Mouse (Mus musculus) CH12.LX (cell line): ENCODE measurements at regions not wholly inside any gene's neighbourhood (a gene's known extent, or its start where the extent isn't known, plus 50 kb on each side); places are given as distances from the start of the nearest gene placed in this dataset.

Experiments
- DNase-seq: peaks from one replicate; pipeline ENCODE4 v3.0.0-alpha.2; 2013; ENCODE audit errors: extremely low read depth
- H3K27ac ChIP-seq: 2 replicates; pipeline ENCODE4 v1.5.1; 2012; ENCODE audit warnings: low read depth, mild to moderate bottlenecking, control low read depth, moderate library complexity; ENCODE audit not compliant: insufficient read depth
- H3K27me3 ChIP-seq: replicated peaks from 2 replicates; pipeline ENCODE3; 2012; ENCODE audit warnings: inconsistent platforms
- H3K36me3 ChIP-seq, 2 experiments: replicated peaks in 1 of 2; 2 replicates each; pipeline versions ENCODE3 to v1.6.1; 2012; ENCODE audit warnings: inconsistent platforms in 1 of 2, low read length in 1 of 2, mild to moderate bottlenecking in 1 of 2, mixed read lengths in 1 of 2, moderate library complexity in 1 of 2; ENCODE audit not compliant: control insufficient read depth in 1 of 2, insufficient read depth in 1 of 2
- H3K4me1 ChIP-seq, 2 experiments: 2 replicates each; pipeline ENCODE4 v1.6.1; 2012; ENCODE audit warnings: inconsistent platforms in 1 of 2, moderate library complexity in 1 of 2; ENCODE audit not compliant: insufficient read depth in 2 of 2, control insufficient read depth in 1 of 2
- H3K4me2 ChIP-seq: 2 replicates; pipeline ENCODE4 v1.6.1; 2012; ENCODE audit warnings: low read depth, mild to moderate bottlenecking, control low read depth; ENCODE audit not compliant: poor library complexity, insufficient read depth, severe bottlenecking
- H3K4me3 ChIP-seq, 3 experiments: fragments of 150-350 bp in 1 of 3; sonication (generic) in 1 of 3; replicated peaks in 1 of 3; 2 replicates each; pipeline versions ENCODE3 to v1.5.1; 2011 to 2012; ENCODE audit warnings: low read depth in 2 of 3, low read length in 2 of 3, mild to moderate bottlenecking in 2 of 3, moderate library complexity in 2 of 3, control low read depth in 1 of 3, improper control_type of control experiment in 1 of 3, inconsistent platforms in 1 of 3, mixed read lengths in 1 of 3; ENCODE audit not compliant: poor library complexity in 1 of 3
- H3K79me2 ChIP-seq: replicated peaks from 2 replicates; pipeline ENCODE4 v1.6.1; 2012; ENCODE audit warnings: mild to moderate bottlenecking, moderate library complexity; ENCODE audit not compliant: control insufficient read depth, poor library complexity, insufficient read depth, severe bottlenecking; ENCODE audit errors: extremely low read depth
- H3K9ac ChIP-seq: 2 replicates; pipeline ENCODE4 v1.6.1; 2012; ENCODE audit warnings: low read depth, mild to moderate bottlenecking, control low read depth, moderate library complexity; ENCODE audit not compliant: insufficient read depth
- H3K9me3 ChIP-seq: replicated peaks from 2 replicates; pipeline ENCODE3; 2012; ENCODE audit warnings: low read length, inconsistent platforms, mixed read lengths
- CHD1 ChIP-seq: IDR thresholded peaks from 2 replicates; pipeline ENCODE4 v1.6.1; 2012; ENCODE audit warnings: low read depth, low read length, improper control_type of control experiment, inconsistent platforms
- CTCF ChIP-seq, 2 experiments: IDR thresholded peaks in 1 of 2; conservative IDR thresholded peaks in 1 of 2; 2 replicates each; pipeline ENCODE4 v1.5.1; 2011 to 2012; ENCODE audit warnings: low read depth in 2 of 2, low read length in 2 of 2, improper control_type of control experiment in 1 of 2, inconsistent platforms in 1 of 2, mild to moderate bottlenecking in 1 of 2, moderate library complexity in 1 of 2
- E2F4 ChIP-seq: IDR thresholded peaks from 2 replicates; pipeline ENCODE4 v1.6.1; 2011; ENCODE audit warnings: low read depth, low read length, improper control_type of control experiment; ENCODE audit not compliant: insufficient replicate concordance
- EP300 ChIP-seq: IDR thresholded peaks from 2 replicates; pipeline ENCODE4 v1.6.1; 2011; ENCODE audit warnings: low read length, improper control_type of control experiment
- GABPA ChIP-seq: IDR thresholded peaks from 2 replicates; pipeline ENCODE4 v1.6.1; 2012; ENCODE audit warnings: low read depth, low read length, improper control_type of control experiment, inconsistent platforms; ENCODE audit not compliant: insufficient replicate concordance
- HCFC1 ChIP-seq: IDR thresholded peaks from 2 replicates; pipeline ENCODE4 v1.6.1; 2012; ENCODE audit warnings: low read depth, mild to moderate bottlenecking, inconsistent platforms, low read length, improper control_type of control experiment
- JUND ChIP-seq: conservative IDR thresholded peaks from 2 replicates; pipeline ENCODE4 v1.6.1; 2011; ENCODE audit warnings: low read depth, low read length, improper control_type of control experiment
- KAT2A ChIP-seq: IDR thresholded peaks from 2 replicates; pipeline ENCODE4 v1.6.1; 2012; ENCODE audit warnings: low read length, improper control_type of control experiment, inconsistent platforms; ENCODE audit not compliant: insufficient replicate concordance
- MAFK ChIP-seq: IDR thresholded peaks from 2 replicates; pipeline ENCODE4 v1.6.1; 2011; ENCODE audit warnings: low read length, improper control_type of control experiment; ENCODE audit not compliant: insufficient replicate concordance
- MEF2A ChIP-seq: IDR thresholded peaks from 2 replicates; pipeline ENCODE4 v1.6.1; 2014; ENCODE audit warnings: low read depth, mild to moderate bottlenecking, inconsistent platforms, low read length, improper control_type of control experiment, borderline replicate concordance
- MXI1 ChIP-seq: IDR thresholded peaks from 2 replicates; pipeline ENCODE4 v1.6.1; 2011; ENCODE audit warnings: mild to moderate bottlenecking, low read depth, low read length, improper control_type of control experiment
- MYC ChIP-seq: IDR thresholded peaks from 2 replicates; pipeline ENCODE4 v1.6.1; 2011; ENCODE audit warnings: low read depth, mild to moderate bottlenecking, improper control_type of control experiment, low read length
- PAX5 ChIP-seq: IDR thresholded peaks from 2 replicates; pipeline ENCODE4 v1.6.1; 2012; ENCODE audit warnings: low read length, inconsistent platforms, mixed read lengths
- POLR2A ChIP-seq: IDR thresholded peaks from 2 replicates; pipeline ENCODE4 v1.6.1; 2011; ENCODE audit warnings: low read depth, mild to moderate bottlenecking, improper control_type of control experiment, low read length
- RAD21 ChIP-seq: IDR thresholded peaks from 2 replicates; pipeline ENCODE4 v1.6.1; 2011; ENCODE audit warnings: low read depth, mild to moderate bottlenecking, low read length, improper control_type of control experiment, moderate library complexity
- UBTF ChIP-seq: IDR thresholded peaks from 2 replicates; pipeline ENCODE4 v1.6.1; 2012; ENCODE audit warnings: low read depth, mild to moderate bottlenecking, inconsistent platforms, low read length, improper control_type of control experiment, moderate library complexity
- USF1 ChIP-seq: IDR thresholded peaks from 2 replicates; pipeline ENCODE4 v1.6.1; 2014; ENCODE audit warnings: low read depth, mild to moderate bottlenecking, inconsistent platforms, low read length, improper control_type of control experiment
- USF2 ChIP-seq: conservative IDR thresholded peaks from 2 replicates; pipeline ENCODE4 v1.6.1; 2011; ENCODE audit warnings: low read depth, low read length, improper control_type of control experiment
- ZC3H11A ChIP-seq: IDR thresholded peaks from 2 replicates; pipeline ENCODE4 v1.6.1; 2012; ENCODE audit warnings: low read depth, mild to moderate bottlenecking, inconsistent platforms, low read length, improper control_type of control experiment
- ZMIZ1 ChIP-seq: IDR thresholded peaks from 2 replicates; pipeline ENCODE4 v1.6.1; 2012; ENCODE audit warnings: low read depth, mild to moderate bottlenecking, inconsistent platforms, low read length, improper control_type of control experiment
- ZNF384 ChIP-seq: IDR thresholded peaks from 2 replicates; pipeline ENCODE4 v1.6.1; 2012; ENCODE audit warnings: low read depth, low read length, improper control_type of control experiment, inconsistent platforms
- dilution Hi-C: fragments of 300-500 bp; cut with MboI; formaldehyde crosslinking; loops from 2 replicates; pipeline ENCODE4 v1.14.3; 2020; ENCODE audit warnings: low sequenced_read_pairs; ENCODE audit not compliant: extremely low pct_unique_long_range_greater_than_20kb, extremely low pct_ligation_motif_present
- in situ Hi-C: fragments of 300-500 bp; cut with MboI; formaldehyde crosslinking; loops from 3 replicates; pipeline ENCODE4 v1.14.3; 2019; ENCODE audit warnings: low sequenced_read_pairs, low pct_ligation_motif_present, low pct_unique_long_range_greater_than_20kb, mixed read lengths

DNA sequence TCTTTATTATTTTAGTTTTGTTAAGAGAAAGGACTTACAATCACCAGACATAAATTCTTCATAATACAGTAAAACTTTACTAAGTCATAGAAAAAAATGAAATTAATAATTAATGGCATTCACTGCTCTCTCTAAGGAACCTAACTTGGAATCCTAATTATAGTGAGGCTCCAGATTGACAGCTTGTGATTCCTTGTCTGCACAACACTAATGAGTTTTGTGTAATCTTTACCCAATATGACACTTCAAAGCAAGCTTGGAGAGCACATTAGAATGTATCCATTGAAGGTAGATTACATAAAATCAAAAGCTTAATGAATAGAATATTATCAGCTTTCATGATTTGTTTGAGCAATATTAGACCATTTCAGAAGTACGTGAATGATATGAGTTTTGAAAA, 1914.7 kb downstream of the Efna5 start:
- Histone ChIP-seq H3K36me3 (no peaks in the 10 kb centered on the region), H3K4me3 (no peak overlapping the region), H3K9me3 (peaks cover 9% of the 10 kb centered on the region), H3K27ac (no peak overlapping the region), H3K4me1 (no peaks in the 10 kb centered on the region), H3K79me2 (no peaks in the 10 kb centered on the region), H3K27me3 (no peaks in the 10 kb centered on the region), H3K4me2 (no peak overlapping the region), H3K9ac (no peak overlapping the region)
- dilution Hi-C loops (no loop called here), in situ Hi-C loops (no loop called here)
- TF ChIP-seq MEF2A (no peak), JUND (no peak), EP300 (no peak), CHD1 (no peak), PAX5 (no peak), USF2 (no peak), POLR2A (no peak), HCFC1 (no peak), E2F4 (no peak), MXI1 (no peak), CTCF (conservative IDR thresholded peaks at IDR 0.05 in 1 of 2, IDR thresholded peaks at IDR 0.05 in 1 of 2; ENCODE audit: low read depth in 2 of 2, low read length in 2 of 2) (no peak)
- no peak for DNase-seq

DNA sequence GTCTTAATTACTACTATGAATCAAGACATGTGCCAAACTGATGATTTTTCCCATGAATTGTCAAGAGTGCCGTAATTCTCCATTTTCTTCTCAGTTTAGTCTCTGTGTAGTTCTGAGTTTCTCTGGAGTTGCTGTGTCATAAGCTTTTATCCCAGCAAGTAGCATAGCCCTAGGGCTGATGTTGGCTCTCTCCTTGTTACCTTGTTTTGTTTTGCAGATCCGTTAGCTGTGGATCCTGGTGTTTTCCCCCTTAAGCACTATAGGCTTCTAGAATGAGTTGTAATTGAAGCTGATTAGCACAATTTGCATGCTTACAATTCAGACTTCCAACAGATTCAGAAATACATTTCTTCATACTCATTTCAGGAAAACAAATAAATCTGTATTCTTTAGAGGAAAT, 1915.5 kb downstream of the Efna5 start:
- Histone ChIP-seq H3K27ac (no peak overlapping the region), H3K9me3 (peaks cover 11% of the 10 kb centered on the region), H3K36me3 (no peaks in the 10 kb centered on the region), H3K4me3 (no peak overlapping the region), H3K27me3 (no peaks in the 10 kb centered on the region), H3K4me1 (no peaks in the 10 kb centered on the region), H3K79me2 (no peaks in the 10 kb centered on the region), H3K4me2 (no peak overlapping the region), H3K9ac (no peak overlapping the region)
- dilution Hi-C loops (no loop called here), in situ Hi-C loops (no loop called here)
- TF ChIP-seq ZC3H11A (no peak), USF2 (no peak), ZMIZ1 (no peak), MYC (no peak), POLR2A (no peak), RAD21 (no peak), USF1 (no peak), CTCF (conservative IDR thresholded peaks at IDR 0.05 in 1 of 2, IDR thresholded peaks at IDR 0.05 in 1 of 2; ENCODE audit: low read depth in 2 of 2, low read length in 2 of 2) (no peak), MXI1 (no peak), UBTF (no peak), MAFK (no peak), KAT2A (no peak), GABPA (no peak), ZNF384 (no peak)
- DNase-seq = no peak
